Mouse (Mus musculus) liver, embryonic 14.5 days (tissue): ENCODE data around the gene Gpatch4. TPM values are rescaled to one million over a fixed set of nuclear protein-coding genes. Genes with fewer than 3 reads are reported as not detected.

ENCODE experiments used
- ATAC-seq: fragments of 200-750 bp; cut with Nextera tagmentation; 2 replicates; pipeline ENCODE4 v1.8.0; 2017; ENCODE audit warnings: moderate number of reproducible peaks, mild to moderate bottlenecking, moderate library complexity; ENCODE audit not compliant: insufficient read depth
- DNase-seq, 3 experiments: peaks; one replicate each; pipeline ENCODE4 v3.0.0-alpha.2; 2012 to 2013; ENCODE audit warnings: low read depth in 3 of 3, low spot score in 3 of 3
- H3K27ac ChIP-seq: fragments of 300-500 bp; sonication (generic); 2 replicates; pipeline ENCODE4 v1.5.1; 2014; ENCODE audit warnings: moderate library complexity, mild to moderate bottlenecking, control low read depth, inconsistent platforms
- H3K27me3 ChIP-seq: fragments of 300-500 bp; sonication (generic); 2 replicates; pipeline ENCODE4 v1.6.1; 2014; ENCODE audit warnings: mild to moderate bottlenecking, low read length, moderate library complexity; ENCODE audit not compliant: control insufficient read depth, insufficient read depth
- H3K36me3 ChIP-seq: fragments of 300-500 bp; sonication (generic); replicated peaks from 2 replicates; pipeline ENCODE4 v1.6.1; 2014; ENCODE audit warnings: low read depth; ENCODE audit not compliant: control insufficient read depth, insufficient read depth
- H3K4me1 ChIP-seq, 2 experiments: fragments of 200-500 bp in 1 of 2; fragments of 300-500 bp in 1 of 2; sonication (generic) in 1 of 2; replicated peaks; 2 replicates each; pipeline ENCODE4 v1.6.1; 2012 to 2014; ENCODE audit warnings: antibody characterized with exemption in 1 of 2, inconsistent platforms in 1 of 2, low read length in 1 of 2; ENCODE audit not compliant: control insufficient read depth in 2 of 2, insufficient read depth in 2 of 2
- H3K4me2 ChIP-seq: fragments of 300-500 bp; sonication (generic); 2 replicates; pipeline ENCODE4 v1.6.1; 2014; ENCODE audit warnings: low read depth, mild to moderate bottlenecking, control low read depth, moderate library complexity
- H3K4me3 ChIP-seq, 2 experiments: fragments of 200-500 bp in 1 of 2; fragments of 300-500 bp in 1 of 2; sonication (generic) in 1 of 2; 2 replicates each; pipeline ENCODE4 v1.5.1; 2012 to 2014; ENCODE audit warnings: low read depth in 2 of 2, low read length in 2 of 2, mild to moderate bottlenecking in 2 of 2, control low read depth in 1 of 2, inconsistent platforms in 1 of 2, moderate library complexity in 1 of 2; ENCODE audit not compliant: insufficient read depth in 1 of 2
- H3K9ac ChIP-seq: fragments of 300-500 bp; sonication (generic); replicated peaks from 2 replicates; pipeline ENCODE4 v1.6.1; 2014; ENCODE audit warnings: mild to moderate bottlenecking, control low read depth, moderate library complexity
- H3K9me3 ChIP-seq: fragments of 300-500 bp; sonication (generic); 2 replicates; pipeline ENCODE4 v1.6.1; 2016; ENCODE audit warnings: low read length, mixed read lengths; ENCODE audit not compliant: control insufficient read depth
- CTCF ChIP-seq: IDR thresholded peaks from 2 replicates; pipeline ENCODE4 v1.5.1; 2016; ENCODE audit warnings: antibody characterized with exemption, low read depth, control low read depth
- EP300 ChIP-seq: IDR thresholded peaks from 2 replicates; pipeline ENCODE4 v1.6.1; 2016; ENCODE audit warnings: antibody characterized with exemption, low read depth
- WGBS: fragments of 180-500 bp; shearing (Covaris S2); extraction: QIAGEN DNeasy Blood & Tissue Kit; methylation state at CpG from one replicate; pipeline ENCODE4 v1.1.7; 2014; ENCODE audit not compliant: insufficient replicate concordance; 5-methylcytosine and 5-hydroxymethylcytosine counted together
- polyA plus RNA-seq, 2 experiments: library from polyadenylated mRNA; depleted of rRNA in 1 of 2; stranded (reverse) in 1 of 2; unstranded in 1 of 2; fragments of >200 nt; fragmentation: Nextera tagmentation in 1 of 2; extraction: Ambion mirVana in 1 of 2; gene quantifications; 2 replicates each; pipeline versions ENCODE4 v1.2.1 to v1.2.3; 2012 to 2014

Gpatch4 gene
- polyA plus RNA-seq, 2 experiments, result 11.5 to 19.0 TPM

- no peak within 1 kb of the TSS for H3K27ac ChIP-seq
- H3K4me3 ChIP-seq, result no peak within 1 kb of the TSS
- H3K27me3 ChIP-seq, result no peaks in the 10 kb centered on the region
- no peaks in the 10 kb centered on the region for H3K36me3 ChIP-seq
- TF ChIP-seq CTCF (no peak), EP300 (no peak)
- no peaks in the 10 kb centered on the region for H3K9me3 ChIP-seq
- ATAC-seq, result no peak
- DNase-seq, result no peak
- no peak within 1 kb of the TSS for H3K4me2 ChIP-seq
- 63% methylated on average over 4 of the region's 4 CpGs for WGBS
- no peak within 1 kb of the TSS for H3K9ac ChIP-seq
- H3K4me1 ChIP-seq, result peaks cover 5 to 9% of the 10 kb centered on the region in 2 experiments; a peak in 3 of 4 replicates
These were observed 35.3 kb downstream of the Gpatch4 start, which contains the start of gene Ttc24 for GRCm38 (mm10) chr3:88078204-88078603. Gene Ttc24 (minus strand): TSS chr3:88078304.

GRCm38 (mm10) chr3:88081345-88082223, 38.7 kb downstream of the Gpatch4 start, which contains the start of gene Iqgap3:
Gene Iqgap3 (plus strand): TSS chr3:88081971.
- no peaks in the 10 kb centered on the region for H3K36me3 ChIP-seq
- H3K27ac ChIP-seq, result peak within 1 kb of the TSS; percentile 8; the same call in 1 of the 2 replicates
- DNase-seq, result peak; percentile 69 to 80 (median 73)
- H3K4me2 ChIP-seq, result peak within 1 kb of the TSS; percentile 95
- no peaks in the 10 kb centered on the region for H3K27me3 ChIP-seq
- H3K4me1 ChIP-seq, result peaks cover 5 to 9% of the 10 kb centered on the region in 2 experiments; a peak in 3 of 4 replicates
- TF ChIP-seq CTCF (peak; percentile 22; the same call in 1 of the 2 replicates), EP300 (no peak)
- H3K4me3 ChIP-seq, result peak within 1 kb of the TSS; percentile 73 to 90
- WGBS, result 17% methylated on average over 33 of the region's 33 CpGs
- no peaks in the 10 kb centered on the region for H3K9me3 ChIP-seq
- ATAC-seq, result peak; percentile 83
- peak within 1 kb of the TSS; percentile 83 for H3K9ac ChIP-seq

- peak overlapping the region; percentile 83 for H3K9ac ChIP-seq
- H3K4me3 ChIP-seq, result peak overlapping the region; percentile 73 to 90
- WGBS, result under 1% methylated on average over 13 of the region's 13 CpGs
- no peaks in the 10 kb centered on the region for H3K36me3 ChIP-seq
- ATAC-seq (peak; percentile 38; the same call in 1 of the 2 replicates), DNase-seq (no peak)
- TF ChIP-seq EP300, result no peak
- no peak for TF ChIP-seq CTCF
- peaks cover 5 to 9% of the 10 kb centered on the region in 2 experiments; a peak in 3 of 4 replicates for H3K4me1 ChIP-seq
- no peaks in the 10 kb centered on the region for H3K27me3 ChIP-seq
- peak overlapping the region; percentile 95 for H3K4me2 ChIP-seq
- peak overlapping the region; percentile 8; the same call in 1 of the 2 replicates for H3K27ac ChIP-seq
- H3K9me3 ChIP-seq, result no peaks in the 10 kb centered on the region
These were observed 39.3 kb downstream of the Gpatch4 start for GRCm38 (mm10) chr3:88082224-88082618.

GRCm38 (mm10) chr3:88082663-88083062, 39.8 kb downstream of the Gpatch4 start:
- 11% methylated on average over 4 of the region's 4 CpGs for WGBS
- H3K9ac ChIP-seq, result peak overlapping the region; percentile 83
- H3K4me3 ChIP-seq, result peak overlapping the region; percentile 73 to 90

GRCm38 (mm10) chr3:88084001-88084400, 41.1 kb downstream of the Gpatch4 start:
- no peak overlapping the region for H3K4me3 ChIP-seq
- no peak for ATAC-seq
- no peak overlapping the region for H3K27ac ChIP-seq
- no peak overlapping the region for H3K9ac ChIP-seq
- DNase-seq, result no peak
- H3K27me3 ChIP-seq, result no peaks in the 10 kb centered on the region
- no peaks in the 10 kb centered on the region; the same call in 1 of the 2 replicates for H3K36me3 ChIP-seq
- peaks cover 5 to 9% of the 10 kb centered on the region in 2 experiments; a peak in 3 of 4 replicates for H3K4me1 ChIP-seq
- H3K4me2 ChIP-seq, result no peak overlapping the region
- no peak for TF ChIP-seq CTCF
- TF ChIP-seq EP300, result no peak
- WGBS, result 81% methylated on average over 2 of the region's 2 CpGs
- no peaks in the 10 kb centered on the region for H3K9me3 ChIP-seq

More at GRCm38 (mm10) chr3:88082663-88083062, 39.8 kb downstream of the Gpatch4 start:
- Histone ChIP-seq H3K4me1 (peaks cover 5 to 9% of the 10 kb centered on the region in 2 experiments; a peak in 3 of 4 replicates), H3K4me2 (peak overlapping the region; percentile 95), H3K9me3 (no peaks in the 10 kb centered on the region), H3K27ac (no peak overlapping the region), H3K27me3 (no peaks in the 10 kb centered on the region), H3K36me3 (no peaks in the 10 kb centered on the region)
- TF ChIP-seq EP300 (no peak), CTCF (no peak)
- peak; percentile 25 to 45 (median 44) for DNase-seq
- ATAC-seq, result peak; percentile 58; the same call in 1 of the 2 replicates
